Mouse (Mus musculus) bone marrow, adult 2 months (tissue): ENCODE data around the gene Zpbp2. TPM values are rescaled to one million over a fixed set of nuclear protein-coding genes. Genes with fewer than 3 reads are reported as not detected.

Experiments
- H3K27ac ChIP-seq: fragments of 200-500 bp; 2 replicates; pipeline ENCODE4 v1.5.1; 2012; ENCODE audit warnings: low read depth, mild to moderate bottlenecking, control low read depth, inconsistent platforms, low read length; ENCODE audit not compliant: control insufficient read depth, poor library complexity, insufficient read depth
- H3K4me1 ChIP-seq: fragments of 200-500 bp; 2 replicates; pipeline ENCODE4 v1.6.1; 2011; ENCODE audit warnings: low read length; ENCODE audit not compliant: control insufficient read depth, insufficient read depth
- H3K4me3 ChIP-seq: fragments of 200-500 bp; replicated peaks from 2 replicates; pipeline ENCODE3; 2011; ENCODE audit warnings: mild to moderate bottlenecking, low read depth, low read length, control low read depth; ENCODE audit not compliant: control insufficient read depth
- CTCF ChIP-seq: fragments of 200-500 bp; IDR thresholded peaks from 2 replicates; pipeline ENCODE4 v1.5.1; 2011; ENCODE audit warnings: low read length, control low read depth; ENCODE audit not compliant: control insufficient read depth, insufficient read depth
- POLR2A ChIP-seq: fragments of 200-500 bp; IDR thresholded peaks from 2 replicates; pipeline ENCODE4 v1.6.1; 2011; ENCODE audit warnings: low read depth, mild to moderate bottlenecking, control low read depth, low read length, borderline replicate concordance; ENCODE audit not compliant: control insufficient read depth
- WGBS: fragments of 180-500 bp; shearing (Covaris S2); methylation state at CpG from one replicate; pipeline ENCODE4 v1.1.7; 2018; 5-methylcytosine and 5-hydroxymethylcytosine counted together
- polyA plus RNA-seq: library from polyadenylated mRNA; stranded (reverse); fragments of >200 nt; gene quantifications from 2 replicates; pipeline ENCODE4 v1.2.4, GENCODE M21; 2011; ENCODE audit warnings: low replicate concordance; ENCODE audit not compliant: missing spikeins, insufficient read depth, insufficient read length

The Zpbp2 gene
- polyA plus RNA-seq, 1 experiment, result 6.5 TPM

DNA sequence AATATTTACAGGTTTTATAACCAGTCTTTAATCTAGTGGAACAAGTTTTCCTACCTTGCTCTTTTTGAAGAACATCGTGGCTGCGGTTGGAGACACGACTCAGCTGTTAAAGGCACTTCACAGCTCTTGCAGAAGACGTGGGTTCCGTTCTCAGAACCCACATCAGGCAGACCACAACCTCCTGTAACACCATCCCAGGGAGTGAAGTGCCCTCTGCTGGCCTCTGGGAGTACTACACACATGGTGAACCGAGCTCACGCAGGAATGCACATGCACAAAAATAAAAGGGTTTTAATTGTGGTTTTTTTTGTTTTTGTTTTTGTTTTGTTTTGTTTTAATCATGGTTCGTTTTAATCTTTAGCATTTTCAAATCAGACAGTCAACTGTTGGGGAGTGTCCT lies 17.4 kb downstream of the Zpbp2 start:
- 76% methylated on average over 8 of the region's 8 CpGs for WGBS
- H3K4me3 ChIP-seq, result no peak overlapping the region

DNA sequence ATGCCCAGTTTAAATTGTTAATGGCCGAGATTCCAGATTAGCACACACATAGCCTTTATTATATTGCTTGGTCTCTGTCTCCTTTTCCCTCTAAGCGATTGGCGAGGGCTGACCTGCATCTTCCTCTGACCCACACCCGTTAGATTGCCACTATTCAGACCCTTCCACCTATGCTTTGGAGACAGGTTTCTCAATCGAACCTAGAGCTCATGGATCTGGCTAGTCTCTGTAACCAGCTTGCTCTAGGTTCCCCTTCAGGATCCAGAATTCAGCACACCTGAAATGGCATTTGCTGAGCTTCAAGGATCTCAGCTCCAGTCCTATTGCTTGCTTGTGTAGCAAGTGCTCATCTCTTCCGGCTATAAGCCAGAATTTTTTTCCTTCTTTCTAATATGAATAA lies 18.6 kb downstream of the Zpbp2 start:
- no peaks in the 10 kb centered on the region for H3K4me1 ChIP-seq
- WGBS, result 80% methylated on average over 6 of the region's 6 CpGs
- no peak overlapping the region for H3K27ac ChIP-seq
- H3K4me3 ChIP-seq, result no peak overlapping the region
- TF ChIP-seq CTCF (no peak), POLR2A (no peak)

More for the DNA sequence above, 17.4 kb downstream of the Zpbp2 start:
- no peaks in the 10 kb centered on the region for H3K4me1 ChIP-seq
- TF ChIP-seq POLR2A (no peak), CTCF (peak; percentile 57)
- H3K27ac ChIP-seq, result no peak overlapping the region

DNA sequence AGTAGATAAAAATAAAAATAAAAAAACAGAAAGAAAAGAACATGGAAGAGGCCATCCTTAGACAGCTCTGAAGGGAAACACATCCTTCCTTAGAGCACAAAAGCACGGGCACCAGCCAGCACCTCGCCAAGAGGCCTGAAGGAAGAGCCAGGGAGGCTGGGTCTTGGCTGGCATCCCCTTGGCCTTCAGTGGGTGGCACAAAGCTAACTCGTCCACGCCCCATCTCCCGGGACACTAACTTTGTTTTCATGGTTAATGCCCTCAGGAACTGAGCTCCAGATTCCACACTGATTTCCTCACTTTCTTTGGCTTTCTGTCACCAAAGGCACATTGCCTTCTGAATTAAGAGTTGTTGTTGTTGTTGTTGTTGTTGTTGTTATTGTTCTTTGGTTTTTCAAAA lies 26.9 kb downstream of the Zpbp2 start:
- TF ChIP-seq POLR2A (no peak), CTCF (no peak)
- Histone ChIP-seq H3K4me1 (peaks cover 2% of the 10 kb centered on the region; the same call in 1 of the 2 replicates), H3K4me3 (no peak overlapping the region), H3K27ac (no peak overlapping the region)
- 81% methylated on average over 5 of the region's 5 CpGs for WGBS

DNA sequence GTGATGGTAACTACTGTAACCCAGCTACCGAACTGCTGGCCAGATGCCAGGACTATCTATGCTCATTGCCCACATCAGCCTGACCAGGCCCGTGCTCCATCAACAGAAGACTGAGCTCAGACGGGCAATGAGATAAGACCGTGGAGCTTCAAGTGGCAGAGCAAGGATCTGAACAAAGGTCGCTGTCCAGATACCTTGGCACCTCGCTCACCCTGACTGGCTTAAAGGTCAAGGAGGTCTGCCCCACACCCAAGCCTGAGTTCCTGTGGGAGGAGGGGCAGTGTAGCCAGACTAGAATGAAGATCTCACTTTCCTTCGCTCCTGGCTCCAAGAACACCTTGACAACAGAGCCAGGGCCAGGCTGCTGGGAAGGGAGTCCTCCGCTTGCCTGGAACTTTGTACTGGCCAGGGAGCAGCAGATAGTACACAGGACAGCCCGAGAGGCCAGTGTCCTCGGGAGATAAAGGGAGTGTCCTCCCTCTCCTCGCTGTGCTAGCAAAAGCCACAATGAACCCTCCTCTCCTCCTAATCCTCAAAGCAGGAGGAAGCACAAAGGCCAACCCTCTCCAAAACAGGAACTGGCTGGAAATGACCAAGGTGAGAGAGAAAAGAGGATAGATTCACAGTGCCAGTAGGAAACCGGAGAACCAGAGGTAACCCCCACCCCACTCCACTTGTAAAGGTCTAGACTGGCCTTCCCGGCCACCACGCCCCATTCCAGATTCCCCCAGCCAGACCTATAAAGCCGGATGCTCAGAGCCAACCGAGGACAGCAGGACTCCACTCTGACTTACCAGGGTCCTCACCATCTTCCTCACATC lies 29.6 kb downstream of the Zpbp2 start:
- Histone ChIP-seq H3K4me3 (peak overlapping the region; percentile 20), H3K4me1 (peaks cover 2% of the 10 kb centered on the region; the same call in 1 of the 2 replicates), H3K27ac (peak overlapping the region; percentile 87)
- WGBS, result 44% methylated on average over 16 of the region's 16 CpGs
- TF ChIP-seq POLR2A (peak; percentile 28; the same call in 1 of the 2 replicates), CTCF (no peak)

DNA sequence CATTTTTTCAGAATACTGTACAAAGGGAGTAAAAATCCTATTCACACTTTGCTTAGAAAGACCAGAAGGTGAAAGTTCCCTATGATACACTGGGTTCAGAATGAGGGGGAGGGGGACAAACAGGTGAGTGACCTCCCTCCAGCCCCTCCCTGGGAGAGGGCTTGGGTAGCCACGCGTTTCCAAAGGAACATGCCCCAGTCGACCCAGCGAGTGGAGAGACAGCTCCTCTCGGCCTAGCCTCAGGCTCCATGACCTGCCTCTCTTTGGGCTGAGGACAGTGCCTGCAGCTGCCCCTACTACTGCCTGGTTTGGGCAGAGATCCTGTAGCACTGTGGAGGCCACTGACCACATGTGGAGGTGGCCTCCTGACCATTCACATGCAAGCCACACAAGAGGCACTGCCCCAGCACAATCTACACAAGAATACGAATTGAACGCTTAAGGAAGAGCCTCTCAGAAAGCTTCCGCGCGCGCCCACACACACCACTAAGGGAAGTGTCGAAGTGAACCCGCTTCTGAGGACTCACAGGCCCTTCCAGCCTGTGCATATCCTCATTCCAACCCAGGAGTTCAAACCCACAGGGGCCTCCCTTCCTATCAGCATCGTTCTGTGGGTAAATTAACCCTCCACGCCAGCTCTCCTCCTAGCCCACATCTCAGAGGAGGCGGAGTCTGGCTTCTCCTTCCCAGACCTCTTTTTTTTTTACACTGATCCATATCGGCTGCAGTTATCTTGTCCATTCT lies 30.6 kb downstream of the Zpbp2 start:
- H3K27ac ChIP-seq, result peak overlapping the region; percentile 87
- TF ChIP-seq CTCF (no peak), POLR2A (no peak)
- H3K4me3 ChIP-seq, result peak overlapping the region; percentile 54

DNA sequence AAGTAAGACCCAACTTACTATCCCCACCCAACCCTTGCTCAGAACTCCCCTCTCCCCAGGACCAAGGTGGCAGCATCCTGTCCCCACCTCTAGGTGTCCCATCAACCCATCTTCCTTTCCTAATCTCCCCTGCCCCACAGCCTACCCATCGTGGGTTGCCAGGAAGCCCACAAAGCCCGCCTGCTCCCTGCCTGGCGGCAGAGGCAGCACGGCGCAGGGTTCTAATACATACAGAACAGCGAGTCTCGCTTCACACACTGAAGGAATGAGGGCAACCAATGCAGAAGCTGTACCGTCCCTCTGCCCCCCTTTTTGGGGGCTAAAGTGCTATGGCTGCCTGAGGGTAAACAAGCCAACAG lies 31.1 kb downstream of the Zpbp2 start:
- TF ChIP-seq CTCF (no peak), POLR2A (0 out of 2 replicates have a peak, but pooled peaks have one; percentile 20)
- Histone ChIP-seq H3K27ac (peak overlapping the region; percentile 87), H3K4me1 (peaks cover 2% of the 10 kb centered on the region; the same call in 1 of the 2 replicates), H3K4me3 (peak overlapping the region; percentile 30)
- 37% methylated on average over 8 of the region's 8 CpGs for WGBS

More for the DNA sequence above, 30.6 kb downstream of the Zpbp2 start:
- peaks cover 2% of the 10 kb centered on the region; the same call in 1 of the 2 replicates for H3K4me1 ChIP-seq
- WGBS, result 27% methylated on average over 17 of the region's 17 CpGs

DNA sequence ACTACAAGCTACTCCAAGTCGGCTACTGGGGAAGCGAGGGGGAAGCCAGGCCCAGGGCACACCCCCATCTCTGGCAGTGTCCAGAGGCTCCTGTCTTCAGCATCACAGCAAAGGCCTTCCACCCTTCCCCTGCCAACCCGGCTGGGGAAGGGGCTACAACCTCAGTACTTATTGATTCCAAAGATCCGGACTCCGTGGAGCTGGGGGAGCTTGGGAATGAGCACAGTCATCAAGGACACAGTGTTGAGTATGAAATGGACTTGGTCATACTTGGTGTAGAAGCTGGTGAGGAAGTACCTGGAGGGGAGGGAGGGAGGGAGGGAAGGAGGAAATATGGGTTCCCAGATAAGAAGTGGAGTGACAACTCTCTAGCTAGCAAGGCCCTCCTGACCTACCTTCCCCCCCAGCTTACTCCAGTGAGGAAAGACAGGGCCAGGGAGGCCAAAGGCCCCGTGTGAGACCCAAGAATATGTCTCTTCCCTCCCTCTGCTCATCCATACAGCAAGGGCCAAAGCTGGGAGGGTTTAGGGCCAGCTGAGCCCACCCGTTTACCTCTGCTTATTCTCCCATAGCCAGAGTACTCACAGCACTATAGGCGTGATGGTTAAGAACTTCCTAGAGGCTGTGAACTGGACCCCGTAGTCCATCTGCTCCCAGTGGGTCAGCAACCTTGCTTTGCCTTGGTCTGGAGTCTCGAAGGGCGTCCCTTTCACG lies 31.8 kb downstream of the Zpbp2 start:
- WGBS, result 33% methylated on average over 12 of the region's 12 CpGs
- peaks cover 2% of the 10 kb centered on the region; the same call in 1 of the 2 replicates for H3K4me1 ChIP-seq

DNA sequence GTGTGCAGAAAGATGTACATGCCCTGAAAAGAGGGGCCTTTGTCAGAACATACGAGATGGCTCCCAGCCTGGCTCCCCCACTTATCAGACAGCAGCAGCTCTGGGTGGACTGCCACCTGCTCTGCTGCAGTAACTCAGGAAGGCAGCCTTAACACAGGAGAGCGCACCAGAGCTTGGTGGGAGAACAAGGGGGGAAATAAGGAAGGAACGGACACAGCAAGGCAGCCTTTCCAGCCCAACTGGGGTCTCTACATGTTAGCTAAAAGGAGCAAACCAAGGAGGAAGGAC lies 32.3 kb downstream of the Zpbp2 start:
- peaks cover 4% of the 10 kb centered on the region for H3K4me1 ChIP-seq
- peak overlapping the region; percentile 50 for H3K4me3 ChIP-seq
- WGBS, result 57% methylated on average over 3 of the region's 3 CpGs
- TF ChIP-seq CTCF, result no peak
- TF ChIP-seq POLR2A, result 0 out of 2 replicates have a peak, but pooled peaks have one; percentile 12
- H3K27ac ChIP-seq, result peak overlapping the region; percentile 87

More for the DNA sequence above, 31.8 kb downstream of the Zpbp2 start:
- Histone ChIP-seq H3K27ac (peak overlapping the region; percentile 87), H3K4me3 (peak overlapping the region; percentile 50)
- TF ChIP-seq POLR2A (no peak), CTCF (no peak)
